ENCODE assay signal across 28 mouse cellular contexts in genomic region chr16:97719392-97719983, GRCm38 (mm10). TPM values are rescaled to one million over a fixed set of nuclear protein-coding genes. Genes with fewer than 3 reads are reported as not detected.
DNase-seq lines count a peak whose midpoint lies in the region; ATAC-seq lines count a peak whose summit lies in the region.
"Had no signal": no experiment of that assay in that cellular context is flagged by ENCODE, and none has a peak within 500 bp of the region (broad histone marks: within the 10 kb centered on the region; RNA-seq: fewer than 3 reads in every experiment).

No protein-coding gene starts in this region.

- no peaks in the 10 kb centered on the region for H3K36me3 ChIP-seq in stomach, embryonic 15.5 days
- H3K36me3 ChIP-seq: embryonic facial prominence, embryonic 13.5 days; heart, embryonic 12.5 days; liver, embryonic 12.5 days; neural tube, embryonic 12.5 days had no signal

- H3K9me3 ChIP-seq in stomach, embryonic 15.5 days = no peaks in the 10 kb centered on the region
- H3K9me3 ChIP-seq: forebrain, embryonic 13.5 days; liver, embryonic 12.5 days; neural tube, embryonic 12.5 days had no signal

- H3K27ac ChIP-seq in stomach, embryonic 15.5 days = peak overlapping the region; percentile 11; the same call in 1 of the 2 replicates
- H3K27ac ChIP-seq: embryonic facial prominence, embryonic 13.5 days; forebrain, embryonic 13.5 days; heart, adult 2 months; hindbrain, embryonic 14.5 days; layer of hippocampus, adult 2 months; left cerebral cortex, adult 2 months; liver, embryonic 12.5 days; neural tube, embryonic 12.5 days had no signal

- DNase-seq in 3134 (ENCODE audit: extremely low read depth, insufficient read length, low spot score) (peak; percentile 40), A20 (ENCODE audit: low read depth, low spot score) (peak; percentile 13)
- peak; percentile 32 for DNase-seq in fibroblast of lung, adult 2 months (ENCODE audit: low read depth)
- DNase-seq in kidney, adult 9 months = no peak
- no peak for DNase-seq in lung, postnatal 4 days
- DNase-seq: adrenal gland, postnatal 10 days; cerebellum, adult 8-10 months; gastrocnemius, postnatal 25 days; heart, adult 2 months; heart, postnatal 4 days; kidney, postnatal 36 days; left cerebral cortex, postnatal 4 days; liver, postnatal 0 days; right cerebral cortex, adult 18-20 months; spleen, adult 18-20 months had no signal

- no peak for ATAC-seq in stomach, embryonic 15.5 days (ENCODE audit: insufficient read depth, low FRiP score, low read depth)
- ATAC-seq in erythroid progenitor cell, adult 5-6 weeks (replicated peaks; ENCODE audit: low FRiP score, poor library complexity, severe bottlenecking) = no peak
- ATAC-seq: forebrain, embryonic 13.5 days; liver, embryonic 12.5 days; liver, postnatal 0 days; midbrain, embryonic 16.5 days had no signal

- no peaks in the 10 kb centered on the region for H3K27me3 ChIP-seq in stomach, embryonic 15.5 days (replicated peaks)
- H3K27me3 ChIP-seq: embryonic facial prominence, embryonic 13.5 days; forebrain, embryonic 13.5 days; heart, embryonic 12.5 days; liver, embryonic 12.5 days; neural tube, embryonic 12.5 days had no signal

- no peak overlapping the region for H3K4me3 ChIP-seq in stomach, embryonic 15.5 days (replicated peaks)
- H3K4me3 ChIP-seq: embryonic facial prominence, embryonic 13.5 days; forebrain, embryonic 13.5 days; heart, adult 2 months; heart, embryonic 12.5 days; layer of hippocampus, adult 2 months; left cerebral cortex, adult 2 months; liver, embryonic 12.5 days; neural tube, embryonic 12.5 days had no signal

- H3K4me1 ChIP-seq in stomach, embryonic 15.5 days = peaks cover 4% of the 10 kb centered on the region; the same call in 1 of the 2 replicates
- H3K4me1 ChIP-seq: embryonic facial prominence, embryonic 13.5 days; forebrain, embryonic 13.5 days; liver, embryonic 12.5 days; neural tube, embryonic 12.5 days had no signal

- H3K9ac ChIP-seq in stomach, embryonic 15.5 days = no peak overlapping the region
- H3K9ac ChIP-seq: embryonic facial prominence, embryonic 13.5 days; forebrain, embryonic 13.5 days; heart, embryonic 12.5 days; hindbrain, embryonic 14.5 days; liver, embryonic 12.5 days; liver, postnatal 0 days; neural tube, embryonic 12.5 days had no signal

- H3K4me2 ChIP-seq in stomach, embryonic 15.5 days = no peak overlapping the region
- H3K4me2 ChIP-seq: embryonic facial prominence, embryonic 13.5 days; forebrain, embryonic 13.5 days; heart, embryonic 12.5 days; hindbrain, embryonic 14.5 days; liver, embryonic 12.5 days; midbrain, embryonic 11.5 days; neural tube, embryonic 12.5 days had no signal

RNA-seq across cellular contexts. Expression of gene Ripk4, which starts 44.1 kb away (rescaled TPM):
- polyA plus RNA-seq in stomach, embryonic 15.5 days (2015; fragmentation: Nextera tagmentation; extraction: Ambion mirVana) = 24.0 and 27.1 TPM in 2 replicates
- total RNA-seq in erythroid progenitor cell, adult 5-6 weeks (2015; ENCODE audit: low replicate concordance) = not detected in 2 replicates
- total RNA-seq in erythroid progenitor cell, adult 5-6 weeks (2017; ENCODE audit: low replicate concordance) = not detected in 2 replicates
- total RNA-seq: gastrocnemius, adult 18-20 months; gastrocnemius, postnatal 25 days had no signal

Comparison
In these comparisons a context has a peak if more than half of its experiments do, and no peak if none do; other contexts are left out.
1. DNase-seq: peak in 3134 (single experiment), A20 (single experiment) and fibroblast of lung, adult 2 months (single experiment); none in kidney, adult 9 months (single experiment) and lung, postnatal 4 days (0 of 2).